Mouse (Mus musculus) liver, embryonic 12.5 days (tissue): ENCODE results near the gene Tbrg1. TPM values are rescaled to one million over a fixed set of nuclear protein-coding genes. Genes with fewer than 3 reads are reported as not detected.
A peak's percentile ranks its signal among the peaks of the same experiment; 100 is the strongest.

Source experiments
- ATAC-seq: fragments of 200-750 bp; cut with Nextera tagmentation; 2 replicates; pipeline ENCODE4 v1.8.0; 2017; ENCODE audit warnings: moderate number of reproducible peaks, mild to moderate bottlenecking, moderate library complexity
- H3K27ac ChIP-seq: fragments of 300-500 bp; sonication (generic); 2 replicates; pipeline ENCODE4 v1.5.1; 2016; ENCODE audit warnings: mild to moderate bottlenecking
- H3K27me3 ChIP-seq: fragments of 300-500 bp; sonication (generic); replicated peaks from 2 replicates; pipeline ENCODE4 v1.6.1; 2016; ENCODE audit warnings: mild to moderate bottlenecking, moderate library complexity
- H3K36me3 ChIP-seq: fragments of 300-500 bp; sonication (generic); 2 replicates; pipeline ENCODE4 v1.6.1; 2016; ENCODE audit warnings: mild to moderate bottlenecking, moderate library complexity
- H3K4me1 ChIP-seq: fragments of 300-500 bp; sonication (generic); 2 replicates; pipeline ENCODE4 v1.6.1; 2016
- H3K4me2 ChIP-seq: fragments of 300-500 bp; sonication (generic); 2 replicates; pipeline ENCODE4 v1.6.1; 2016; ENCODE audit warnings: mild to moderate bottlenecking, moderate library complexity
- H3K4me3 ChIP-seq: fragments of 300-500 bp; sonication (generic); 2 replicates; pipeline ENCODE4 v1.5.1; 2016; ENCODE audit warnings: mild to moderate bottlenecking, moderate library complexity
- H3K9ac ChIP-seq: fragments of 300-500 bp; sonication (generic); 2 replicates; pipeline ENCODE4 v1.6.1; 2016; ENCODE audit warnings: mild to moderate bottlenecking, moderate library complexity
- H3K9me3 ChIP-seq: fragments of 300-500 bp; sonication (generic); replicated peaks from 2 replicates; pipeline ENCODE4 v1.6.1; 2016; ENCODE audit warnings: mild to moderate bottlenecking, moderate library complexity
- WGBS: fragments of 180-500 bp; shearing (Covaris S2); methylation state at CpG from one replicate; pipeline ENCODE4 v1.1.7; 2016; ENCODE audit not compliant: insufficient replicate concordance; 5-methylcytosine and 5-hydroxymethylcytosine counted together
- polyA plus RNA-seq: library from polyadenylated mRNA; unstranded; fragments of >200 nt; fragmentation: Nextera tagmentation; extraction: Ambion mirVana; gene quantifications from 2 replicates; pipeline ENCODE4 v1.2.1, GENCODE M21; 2016

Tbrg1 gene
- polyA plus RNA-seq, result 80.0 and 80.6 TPM in 2 replicates

DNA sequence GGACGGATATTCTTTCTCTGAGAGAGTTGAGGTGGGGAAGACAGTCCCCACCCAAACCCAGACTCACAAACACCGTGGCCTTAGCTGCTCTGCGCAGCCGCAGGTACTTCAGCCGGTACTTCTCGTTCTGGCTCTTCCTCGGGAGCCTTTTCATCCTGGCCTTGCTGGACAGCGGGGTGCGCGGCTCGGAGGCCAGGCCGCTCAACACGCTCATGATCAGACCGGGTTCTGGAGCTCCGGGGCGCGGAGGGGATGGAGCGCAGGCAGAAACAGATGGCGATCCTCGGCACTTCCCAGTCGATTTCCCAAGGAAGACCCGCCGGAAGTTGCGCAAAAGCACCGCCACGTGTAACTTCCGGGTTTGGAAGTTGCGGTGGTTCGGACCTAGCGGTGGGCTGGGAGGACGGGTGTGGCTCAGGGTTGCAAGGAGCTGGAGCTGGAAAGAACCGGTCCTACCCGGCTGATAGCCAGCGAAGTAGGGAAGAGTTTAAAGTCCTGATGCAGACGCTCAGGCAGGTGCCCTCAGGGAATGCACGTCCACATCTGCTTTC, at the start of gene Tbrg1:
Tbrg1 (minus strand) TSS at position 382 of the 551 bp plus-strand sequence.
- peaks cover 32% of the 10 kb centered on the region for H3K36me3 ChIP-seq
- peak within 1 kb of the TSS; percentile 80 for H3K9ac ChIP-seq
- no peaks in the 10 kb centered on the region for H3K27me3 ChIP-seq
- H3K27ac ChIP-seq, result peak within 1 kb of the TSS; percentile 85
- peak; percentile 91 for ATAC-seq
- WGBS, result under 1% methylated on average over 36 of the region's 36 CpGs
- H3K4me2 ChIP-seq, result peak within 1 kb of the TSS; percentile 70
- no peaks in the 10 kb centered on the region for H3K9me3 ChIP-seq
- H3K4me3 ChIP-seq, result peak within 1 kb of the TSS; percentile 81
- H3K4me1 ChIP-seq, result peaks cover 18% of the 10 kb centered on the region

DNA sequence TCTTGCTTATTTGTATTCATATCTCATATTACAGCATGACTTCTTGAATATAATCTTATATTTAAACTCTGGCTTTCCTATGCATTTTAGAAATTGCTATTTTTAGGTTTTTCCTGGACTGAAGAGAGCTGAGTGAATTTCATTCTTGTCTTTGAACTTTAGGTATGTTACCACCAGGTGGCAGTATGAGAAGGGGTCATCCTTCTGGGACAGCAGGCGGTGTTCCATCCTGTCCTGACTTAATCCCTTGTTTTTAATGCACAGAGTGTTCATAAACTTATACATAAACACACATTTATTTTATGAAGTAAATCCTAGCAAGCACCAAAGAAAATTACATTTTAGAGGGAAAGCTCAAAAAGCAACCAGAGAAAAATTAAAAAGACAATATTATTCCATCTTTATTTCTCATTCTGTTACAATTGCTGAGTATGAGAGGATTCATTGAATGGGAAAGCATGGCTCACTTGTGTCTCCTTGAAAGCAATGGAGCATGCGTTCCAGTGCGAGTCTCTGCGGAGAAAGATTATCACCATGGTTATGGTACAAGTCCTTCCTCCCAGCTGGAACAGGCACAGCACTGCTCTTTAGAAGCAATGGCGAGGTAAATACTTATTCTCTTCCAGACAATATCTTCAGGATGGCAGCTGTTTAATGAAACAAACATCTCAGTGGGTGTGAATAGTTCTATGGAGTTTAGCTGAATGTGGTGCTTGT, 33.0 kb upstream of the Tbrg1 start:
- Histone ChIP-seq H3K4me1 (no peaks in the 10 kb centered on the region), H3K9me3 (no peaks in the 10 kb centered on the region), H3K27ac (no peak overlapping the region), H3K36me3 (no peaks in the 10 kb centered on the region), H3K4me2 (no peak overlapping the region), H3K4me3 (no peak overlapping the region), H3K27me3 (no peaks in the 10 kb centered on the region), H3K9ac (no peak overlapping the region)
- no peak for ATAC-seq
- 54% methylated on average over 5 of the region's 5 CpGs for WGBS

DNA sequence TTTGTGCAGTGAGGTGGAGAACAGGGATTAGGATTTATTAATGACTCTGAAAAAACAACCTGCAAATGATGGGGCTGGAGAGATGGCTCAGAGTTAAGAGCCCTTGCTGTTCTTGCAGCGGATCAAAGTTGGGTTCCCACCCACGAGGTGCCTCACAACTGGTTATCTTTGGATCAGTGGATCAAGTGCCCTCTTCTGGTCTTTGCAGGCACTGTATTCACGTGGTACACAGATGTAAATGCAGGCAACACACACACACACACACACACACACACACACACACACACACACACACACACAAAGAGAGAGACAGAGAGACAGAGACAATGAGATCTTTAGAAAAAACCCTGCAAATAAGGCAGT, 30.8 kb upstream of the Tbrg1 start:
- H3K4me3 ChIP-seq, result no peak overlapping the region
- 19% methylated on average over 3 of the region's 3 CpGs for WGBS
- H3K27me3 ChIP-seq, result no peaks in the 10 kb centered on the region
- H3K4me2 ChIP-seq, result no peak overlapping the region
- H3K4me1 ChIP-seq, result no peaks in the 10 kb centered on the region
- no peak overlapping the region for H3K9ac ChIP-seq
- H3K27ac ChIP-seq, result no peak overlapping the region
- H3K9me3 ChIP-seq, result no peaks in the 10 kb centered on the region
- ATAC-seq, result no peak
- H3K36me3 ChIP-seq, result no peaks in the 10 kb centered on the region

DNA sequence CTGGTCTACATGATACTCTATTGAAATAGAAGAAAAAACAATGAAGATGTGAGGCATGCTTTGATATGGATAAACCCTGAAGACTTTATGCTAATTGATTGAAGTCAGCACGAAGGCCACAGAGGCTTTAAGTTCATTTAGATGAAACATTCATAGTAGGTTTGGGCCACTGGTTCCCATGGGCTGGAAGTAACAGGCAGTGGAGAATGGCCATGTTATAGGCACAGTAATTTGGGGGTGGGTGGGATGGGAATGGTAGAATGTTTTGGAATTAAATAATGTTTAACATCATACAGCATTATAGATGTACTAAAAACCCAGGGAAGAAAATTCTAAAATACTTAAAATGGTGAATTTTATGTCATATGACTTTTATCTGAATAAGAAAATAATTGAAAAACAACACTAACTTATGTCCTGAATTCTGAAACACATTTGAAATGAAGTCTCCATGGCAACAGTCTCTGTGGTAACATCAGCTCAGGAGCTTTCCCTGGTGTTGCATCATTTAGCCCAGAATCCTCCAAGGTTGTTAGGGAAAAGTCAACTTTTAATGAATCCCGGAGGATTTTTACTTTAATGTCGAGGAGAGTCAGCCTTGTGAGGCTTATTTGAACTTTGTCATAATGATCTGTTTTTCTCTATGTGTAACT, 30.3 kb upstream of the Tbrg1 start:
- Histone ChIP-seq H3K27me3 (no peaks in the 10 kb centered on the region), H3K9ac (no peak overlapping the region), H3K4me3 (no peak overlapping the region), H3K36me3 (no peaks in the 10 kb centered on the region), H3K9me3 (no peaks in the 10 kb centered on the region), H3K27ac (no peak overlapping the region), H3K4me1 (no peaks in the 10 kb centered on the region), H3K4me2 (no peak overlapping the region)
- ATAC-seq, result no peak
- 55% methylated on average over 3 of the region's 3 CpGs for WGBS

DNA sequence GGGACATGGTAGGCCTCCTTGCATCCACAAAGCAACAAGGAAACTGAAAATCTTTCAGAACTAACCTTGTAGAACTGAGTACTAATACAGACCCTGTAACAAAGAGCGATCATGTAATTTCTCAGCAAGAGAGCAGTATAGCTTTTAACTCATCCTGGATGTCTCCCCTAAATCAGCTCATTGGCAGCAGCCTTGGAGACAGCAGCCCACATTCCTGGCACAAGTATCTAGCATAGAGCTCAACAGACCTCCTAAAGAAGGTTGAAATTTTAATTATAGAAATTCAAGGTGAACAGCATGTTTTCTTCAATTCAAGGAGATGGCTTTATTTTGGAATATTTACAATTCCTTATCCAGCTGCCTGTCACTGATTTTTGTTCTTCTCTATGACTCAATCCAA, 24.0 kb upstream of the Tbrg1 start:
- WGBS, result 83% methylated on average over 1 of the region's 1 CpGs
- no peak for ATAC-seq
- Histone ChIP-seq H3K9ac (no peak overlapping the region), H3K4me2 (no peak overlapping the region), H3K27ac (no peak overlapping the region), H3K4me1 (no peaks in the 10 kb centered on the region), H3K4me3 (no peak overlapping the region), H3K36me3 (no peaks in the 10 kb centered on the region), H3K9me3 (no peaks in the 10 kb centered on the region), H3K27me3 (no peaks in the 10 kb centered on the region)

DNA sequence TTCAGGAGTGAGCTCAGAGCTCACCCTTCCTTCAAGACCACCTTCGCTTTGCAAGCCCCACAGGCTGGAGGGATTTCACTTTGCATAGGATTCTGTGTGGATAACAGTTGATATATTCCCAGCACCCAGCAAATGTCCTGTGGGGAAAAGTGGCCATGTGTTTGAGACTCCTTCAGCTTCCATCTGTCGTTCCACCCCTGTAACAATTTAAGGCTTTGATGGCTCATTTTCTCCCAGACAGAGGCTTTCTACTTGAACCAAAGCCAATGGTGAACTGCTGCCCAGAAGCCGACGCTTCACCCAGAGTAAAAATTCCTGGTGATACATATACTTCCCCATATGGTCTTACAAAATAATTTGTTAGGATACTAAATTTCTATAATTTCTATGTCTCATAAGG, 18.2 kb upstream of the Tbrg1 start:
- no peak overlapping the region for H3K4me3 ChIP-seq
- H3K27me3 ChIP-seq, result no peaks in the 10 kb centered on the region
- ATAC-seq, result no peak
- no peaks in the 10 kb centered on the region for H3K36me3 ChIP-seq
- H3K27ac ChIP-seq, result no peak overlapping the region
- no peak overlapping the region for H3K4me2 ChIP-seq
- H3K4me1 ChIP-seq, result no peaks in the 10 kb centered on the region
- H3K9me3 ChIP-seq, result no peaks in the 10 kb centered on the region
- 70% methylated on average over 4 of the region's 4 CpGs for WGBS
- no peak overlapping the region for H3K9ac ChIP-seq

DNA sequence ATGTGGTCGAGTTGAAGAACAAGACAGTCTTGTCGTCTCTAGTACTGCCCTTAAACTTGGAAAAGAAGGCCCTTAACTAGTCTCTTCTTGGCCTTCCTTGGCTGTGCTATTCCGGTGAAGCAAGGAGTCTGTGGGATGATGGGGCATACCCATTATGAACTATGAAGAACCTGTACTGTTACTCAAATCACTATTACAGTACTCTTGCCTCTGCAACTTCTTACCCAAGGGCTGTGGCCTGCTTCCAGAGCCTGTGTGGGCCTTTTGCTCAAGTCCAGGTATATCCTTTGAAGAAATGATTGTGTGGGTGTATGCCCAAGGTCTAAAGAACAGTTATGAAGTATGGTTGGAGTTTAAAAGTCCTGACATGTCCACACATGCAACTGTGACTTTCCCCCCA, 13.1 kb upstream of the Tbrg1 start:
- H3K27me3 ChIP-seq, result no peaks in the 10 kb centered on the region

DNA sequence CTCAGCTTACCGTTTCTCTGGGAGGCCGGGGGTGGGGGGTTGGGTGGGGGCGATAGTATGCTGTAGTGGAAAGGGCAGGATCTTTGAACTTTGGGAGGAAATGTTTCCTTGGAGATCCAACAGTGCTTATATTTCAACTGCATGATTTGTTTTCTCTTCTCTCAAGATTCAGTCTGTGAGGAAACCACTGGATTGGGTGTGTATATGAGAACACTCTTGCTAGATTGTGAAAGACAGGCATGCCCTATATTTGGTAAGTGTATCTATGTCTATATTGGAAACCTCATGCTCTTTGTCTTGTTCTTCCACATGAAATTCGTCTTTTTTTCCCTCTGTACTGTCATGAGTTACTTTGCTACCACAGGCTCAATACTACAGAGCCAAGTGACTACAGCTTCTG, 12.6 kb upstream of the Tbrg1 start:
- H3K9ac ChIP-seq, result no peak overlapping the region
- H3K27me3 ChIP-seq, result no peaks in the 10 kb centered on the region
- H3K4me2 ChIP-seq, result no peak overlapping the region
- H3K4me1 ChIP-seq, result no peaks in the 10 kb centered on the region
- H3K4me3 ChIP-seq, result no peak overlapping the region
- ATAC-seq, result no peak
- WGBS, result 64% methylated on average over 4 of the region's 4 CpGs
- no peaks in the 10 kb centered on the region for H3K36me3 ChIP-seq
- H3K9me3 ChIP-seq, result no peaks in the 10 kb centered on the region
- H3K27ac ChIP-seq, result no peak overlapping the region

More for the DNA sequence above, 13.1 kb upstream of the Tbrg1 start:
- no peak for ATAC-seq
- Histone ChIP-seq H3K9ac (no peak overlapping the region), H3K4me2 (no peak overlapping the region), H3K27ac (no peak overlapping the region), H3K36me3 (no peaks in the 10 kb centered on the region), H3K4me3 (no peak overlapping the region), H3K9me3 (no peaks in the 10 kb centered on the region), H3K4me1 (no peaks in the 10 kb centered on the region)
- WGBS, result 65% methylated on average over 3 of the region's 3 CpGs

DNA sequence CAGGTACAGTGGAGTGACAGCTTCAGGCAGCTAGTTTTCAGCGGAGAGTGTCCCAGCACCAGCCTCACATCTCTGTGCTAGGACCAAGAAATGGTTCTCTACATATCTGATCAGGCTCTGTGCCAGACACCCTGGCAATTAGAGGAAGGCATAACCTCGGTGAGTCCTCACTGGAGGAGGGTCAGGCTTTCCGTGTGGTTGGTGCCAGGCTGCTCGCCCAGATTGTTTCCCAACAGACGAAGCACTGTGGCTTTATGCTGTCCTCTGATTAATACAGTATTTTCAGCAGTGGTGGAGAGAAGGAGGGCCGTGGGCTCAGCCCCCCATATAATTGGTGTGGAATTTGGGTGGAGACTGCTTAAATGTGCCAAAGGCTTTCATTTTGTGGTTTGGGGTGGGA, 12.0 kb upstream of the Tbrg1 start, which contains the start of gene Panx3:
Panx3 (minus strand) TSS at position 121 of the 400 bp plus-strand sequence.
- Histone ChIP-seq H3K27me3 (no peaks in the 10 kb centered on the region), H3K9ac (no peak within 1 kb of the TSS), H3K36me3 (no peaks in the 10 kb centered on the region), H3K9me3 (no peaks in the 10 kb centered on the region), H3K27ac (no peak within 1 kb of the TSS), H3K4me1 (no peaks in the 10 kb centered on the region), H3K4me3 (no peak within 1 kb of the TSS), H3K4me2 (no peak within 1 kb of the TSS)
- WGBS, result 56% methylated on average over 6 of the region's 6 CpGs
- no peak for ATAC-seq

DNA sequence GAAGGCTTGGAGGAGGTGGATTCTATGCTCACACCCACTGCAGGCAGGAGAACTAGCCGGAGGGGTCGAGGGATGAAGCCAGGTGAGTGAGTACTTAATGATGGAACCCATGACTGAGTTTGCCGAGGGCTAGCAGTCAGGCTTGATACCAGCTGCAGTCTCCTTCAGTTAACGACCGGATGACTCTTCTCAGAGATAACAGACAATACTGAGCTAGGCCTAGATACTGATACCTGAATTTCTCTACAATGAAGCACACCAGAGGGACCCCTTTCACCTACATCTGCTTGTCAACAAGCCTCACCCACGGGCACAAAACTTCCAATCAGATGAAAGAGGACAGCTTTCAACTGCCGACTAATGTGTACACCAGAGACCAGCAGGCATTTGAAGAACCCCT, 8.9 kb upstream of the Tbrg1 start:
- no peak for ATAC-seq
- H3K27me3 ChIP-seq, result no peaks in the 10 kb centered on the region
- no peaks in the 10 kb centered on the region for H3K4me1 ChIP-seq
- no peak overlapping the region for H3K4me2 ChIP-seq
- no peaks in the 10 kb centered on the region for H3K36me3 ChIP-seq
- no peak overlapping the region for H3K9ac ChIP-seq
- H3K4me3 ChIP-seq, result no peak overlapping the region
- H3K27ac ChIP-seq, result no peak overlapping the region
- WGBS, result 46% methylated on average over 7 of the region's 7 CpGs
- no peaks in the 10 kb centered on the region for H3K9me3 ChIP-seq

DNA sequence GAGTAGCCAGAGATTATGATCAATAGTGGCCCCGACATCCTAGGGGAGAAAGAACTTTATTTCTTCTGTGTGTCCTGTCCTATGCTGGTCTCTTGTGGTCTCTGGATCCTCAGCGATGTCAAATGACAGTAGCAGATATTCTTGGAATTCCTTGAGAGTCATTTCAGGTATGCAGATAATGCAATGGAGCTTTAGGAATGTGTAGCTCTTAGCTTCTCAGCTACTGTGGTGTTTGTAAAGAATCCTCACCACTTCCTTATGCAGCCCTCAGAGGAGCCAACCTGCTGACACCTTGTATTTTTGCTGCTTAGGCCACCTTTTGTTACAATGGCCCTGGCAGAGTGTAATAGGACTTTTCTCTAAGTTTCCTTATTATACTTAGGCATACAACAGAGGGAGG, 7.5 kb upstream of the Tbrg1 start:
- Histone ChIP-seq H3K4me1 (no peaks in the 10 kb centered on the region), H3K4me2 (no peak overlapping the region), H3K9ac (no peak overlapping the region), H3K4me3 (no peak overlapping the region), H3K9me3 (no peaks in the 10 kb centered on the region), H3K36me3 (no peaks in the 10 kb centered on the region), H3K27ac (no peak overlapping the region), H3K27me3 (no peaks in the 10 kb centered on the region)
- WGBS, result 46% methylated on average over 2 of the region's 2 CpGs
- no peak for ATAC-seq

DNA sequence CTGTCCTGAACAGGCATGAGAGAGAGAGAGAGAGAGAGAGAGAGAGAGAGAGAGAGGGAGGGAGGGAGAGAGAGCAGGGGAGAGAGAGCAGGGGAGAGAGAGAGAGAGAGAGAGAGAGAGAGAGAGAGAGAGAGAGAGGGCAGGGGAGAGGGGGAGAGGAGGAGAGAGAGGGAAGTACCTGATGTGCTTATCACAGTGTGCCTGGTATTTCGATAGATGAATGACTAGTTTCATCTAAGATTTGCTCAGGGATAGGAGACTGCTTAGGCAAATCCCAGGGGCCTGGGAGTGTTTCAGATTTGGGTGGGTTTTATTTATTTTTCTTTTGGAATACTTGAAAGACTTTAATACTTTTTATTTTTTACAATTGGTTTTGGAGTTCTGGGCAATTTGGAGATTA, 6.1 kb upstream of the Tbrg1 start:
- 54% methylated on average over 1 of the region's 1 CpGs for WGBS
- ATAC-seq, result no peak

More for the DNA sequence above, 6.1 kb upstream of the Tbrg1 start:
- Histone ChIP-seq H3K36me3 (no peaks in the 10 kb centered on the region), H3K27ac (no peak overlapping the region), H3K4me2 (no peak overlapping the region), H3K4me3 (no peak overlapping the region), H3K27me3 (no peaks in the 10 kb centered on the region), H3K9ac (no peak overlapping the region), H3K9me3 (no peaks in the 10 kb centered on the region), H3K4me1 (no peaks in the 10 kb centered on the region)
